Mouse (Mus musculus) brain, embryonic 14.5 days (tissue): ENCODE measurements around the gene Oca2.

ENCODE experiments used
- CTCF ChIP-seq: fragments of 200-500 bp; IDR thresholded peaks from 2 replicates; pipeline ENCODE4 v1.5.1; 2012; ENCODE audit warnings: inconsistent platforms, mild to moderate bottlenecking, moderate library complexity, borderline replicate concordance; ENCODE audit not compliant: insufficient read depth, insufficient read length; ENCODE audit errors: extremely low read depth
- POLR2A ChIP-seq: fragments of 200-500 bp; IDR thresholded peaks from 2 replicates; pipeline ENCODE4 v1.6.1; 2012; ENCODE audit warnings: mild to moderate bottlenecking, inconsistent platforms, borderline replicate concordance; ENCODE audit not compliant: poor library complexity, insufficient read depth, insufficient read length, severe bottlenecking; ENCODE audit errors: extremely low read depth

DNA sequence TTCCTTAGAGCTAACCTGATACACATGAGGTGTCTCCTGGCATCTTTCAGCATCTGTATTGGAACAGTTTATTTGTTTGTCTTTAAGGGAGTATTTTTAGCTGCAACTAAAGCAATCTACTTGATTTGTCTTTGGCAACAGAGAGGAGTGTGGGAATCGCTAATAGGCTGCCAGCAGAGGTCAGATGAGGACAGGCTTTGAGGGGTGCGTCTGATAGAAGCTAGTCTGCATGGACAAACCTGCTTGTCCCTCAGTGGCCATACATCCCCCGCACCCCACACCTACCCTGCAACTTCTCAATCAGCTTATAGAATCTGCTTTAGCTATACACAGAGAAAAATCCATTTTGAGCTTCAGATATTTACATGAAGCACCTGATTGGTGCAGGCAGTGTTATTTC, 109.0 kb downstream of the Oca2 start:
- no peak for TF ChIP-seq POLR2A
- TF ChIP-seq CTCF: peak; percentile 36; the same call in 1 of the 2 replicates
